In the genomic region with DNA sequence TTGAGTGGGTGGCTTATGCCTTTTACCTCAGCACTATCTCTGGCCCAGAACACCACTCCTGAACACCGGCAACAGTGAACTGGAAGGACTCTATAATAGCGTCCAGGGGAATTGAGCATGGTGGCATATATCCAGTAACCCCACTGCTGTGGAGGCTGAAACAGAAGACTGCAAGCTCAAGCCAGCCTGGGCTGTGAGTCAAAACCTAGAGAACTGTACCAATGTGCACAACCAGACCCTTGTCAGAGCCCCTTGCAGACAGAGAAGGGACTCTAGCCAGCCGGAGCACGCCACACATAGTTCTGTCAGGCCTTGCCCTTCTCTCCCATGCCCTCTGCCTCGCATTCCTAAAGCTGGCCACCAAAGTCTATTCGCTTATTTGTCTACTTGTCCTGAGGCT, we compare ENCODE assay signal across 14 mouse cellular contexts. TPM values are rescaled to one million over a fixed set of nuclear protein-coding genes. Genes with fewer than 3 reads are reported as not detected.
DNase-seq lines count a peak whose midpoint lies in the region; ATAC-seq lines count a peak whose summit lies in the region.
"Had no signal": no experiment of that assay in that cellular context is flagged by ENCODE, and none has a peak within 500 bp of the region (broad histone marks: within the 10 kb centered on the region; RNA-seq: fewer than 3 reads in every experiment).

No protein-coding gene starts in this region.

- peaks cover 59% of the 10 kb centered on the region for H3K4me1 ChIP-seq in heart, embryonic 10.5 days
- no peaks in the 10 kb centered on the region for H3K4me1 ChIP-seq in midbrain, embryonic 11.5 days (ENCODE audit: control insufficient read depth, insufficient read depth, low read length)
- H3K4me1 ChIP-seq in midbrain, embryonic 10.5 days = peaks cover 28% of the 10 kb centered on the region

- intact Hi-C loops in heart, postnatal 25 days (cut with DNase I) = no loop called here

- 77% methylated on average over 6 of the region's 6 CpGs for WGBS in heart, embryonic 10.5 days
- 89% methylated on average over 6 of the region's 6 CpGs for WGBS in midbrain, embryonic 11.5 days
- WGBS in midbrain, embryonic 10.5 days = 85% methylated on average over 6 of the region's 6 CpGs

- no peaks in the 10 kb centered on the region for H3K27me3 ChIP-seq in heart, embryonic 10.5 days (ENCODE audit: insufficient read depth, poor library complexity, severe bottlenecking)
- no peaks in the 10 kb centered on the region for H3K27me3 ChIP-seq in midbrain, embryonic 11.5 days (ENCODE audit: control insufficient read depth, insufficient read depth, low read length)
- no peaks in the 10 kb centered on the region for H3K27me3 ChIP-seq in midbrain, embryonic 10.5 days (ENCODE audit: low read depth, poor library complexity, severe bottlenecking)
- H3K27me3 ChIP-seq: kidney, embryonic 15.5 days; liver, embryonic 13.5 days had no signal

- ATAC-seq in midbrain, embryonic 11.5 days (ENCODE audit: low FRiP score) = no peak
- ATAC-seq: forebrain, embryonic 16.5 days had no signal

- peak overlapping the region; percentile 89; the same call in 1 of the 2 replicates for H3K27ac ChIP-seq in heart, embryonic 10.5 days
- no peak overlapping the region for H3K27ac ChIP-seq in midbrain, embryonic 11.5 days (ENCODE audit: low read depth, low read length)
- no peak overlapping the region for H3K27ac ChIP-seq in midbrain, embryonic 10.5 days (replicated peaks)
- H3K27ac ChIP-seq: heart, adult 2 months had no signal

- no peak overlapping the region for H3K4me3 ChIP-seq in heart, embryonic 10.5 days
- H3K4me3 ChIP-seq in midbrain, embryonic 11.5 days (ENCODE audit: low read depth, low read length) = no peak overlapping the region
- no peak overlapping the region for H3K4me3 ChIP-seq in midbrain, embryonic 10.5 days
- H3K4me3 ChIP-seq: heart, adult 2 months; kidney, embryonic 15.5 days; liver, embryonic 13.5 days; myocyte had no signal

- no peaks in the 10 kb centered on the region for H3K36me3 ChIP-seq in heart, embryonic 10.5 days
- no peaks in the 10 kb centered on the region for H3K36me3 ChIP-seq in midbrain, embryonic 11.5 days (ENCODE audit: control insufficient read depth, insufficient read depth, low read length)
- H3K36me3 ChIP-seq in midbrain, embryonic 10.5 days = no peaks in the 10 kb centered on the region
- H3K36me3 ChIP-seq: kidney, embryonic 15.5 days; liver, embryonic 13.5 days had no signal

- H3K9ac ChIP-seq in midbrain, embryonic 11.5 days (ENCODE audit: low read length) = no peak overlapping the region
- H3K9ac ChIP-seq: kidney, embryonic 15.5 days; liver, embryonic 13.5 days had no signal

- H3K9me3 ChIP-seq in heart, embryonic 10.5 days = no peaks in the 10 kb centered on the region
- H3K9me3 ChIP-seq in midbrain, embryonic 11.5 days (ENCODE audit: control insufficient read depth, low read length) = no peaks in the 10 kb centered on the region; the same call in 1 of the 2 replicates
- 0 out of 2 replicates have a peak, but pooled peaks cover 4% of the 10 kb centered on the region for H3K9me3 ChIP-seq in midbrain, embryonic 10.5 days (replicated peaks)
- H3K9me3 ChIP-seq: kidney, embryonic 15.5 days; liver, embryonic 13.5 days had no signal

- DNase-seq in adrenal gland, postnatal 14 days = peak; percentile 44
- DNase-seq in adrenal gland, adult 8-10 months = no peak
- no peak for DNase-seq in heart, embryonic 10.5 days (ENCODE audit: low spot score)
- DNase-seq in heart, postnatal 25 days (ENCODE audit: low spot score) = no peak
- DNase-seq in midbrain, embryonic 11.5 days (ENCODE audit: low spot score, missing footprints) = peak; percentile 75
- no peak for DNase-seq in midbrain, embryonic 10.5 days (ENCODE audit: low spot score)
- peak; percentile 71 for DNase-seq in skeletal muscle tissue, adult 2 months (ENCODE audit: low read depth, low spot score)
- no peak for DNase-seq in urinary bladder, postnatal 4 days (ENCODE audit: low spot score in 2 of 2)
- DNase-seq: heart, adult 2 months; liver, embryonic 13.5 days; thymus, postnatal 25 days had no signal

- no peak overlapping the region for H3K4me2 ChIP-seq in midbrain, embryonic 11.5 days
- H3K4me2 ChIP-seq: kidney, embryonic 15.5 days; liver, embryonic 13.5 days had no signal

RNA-seq across cellular contexts. Expression of a gene that starts 28.7 kb away (rescaled TPM):
- total RNA-seq in adrenal gland, postnatal 14 days (2021) = 7.1 and 8.7 TPM in 2 replicates
- total RNA-seq in adrenal gland, adult 8-10 months (2022) = 1 to 10 TPM; 4.8 to 8.3 (median 6.0) TPM
- polyA plus RNA-seq in heart, embryonic 10.5 days (2016; fragmentation: Nextera tagmentation; extraction: Ambion mirVana) = 30.6 and 33.1 TPM in 2 replicates
- total RNA-seq in heart, postnatal 25 days (2021) = 1 to 10 TPM; 3.1 to 3.4 TPM
- polyA plus RNA-seq in midbrain, embryonic 11.5 days (2014; fragmentation: Nextera tagmentation; extraction: Ambion mirVana) = 7.3 and 10.9 TPM in 2 replicates
- polyA plus RNA-seq in midbrain, embryonic 10.5 days (2016; fragmentation: Nextera tagmentation; extraction: Ambion mirVana) = 14.7 and 17.1 TPM in 2 replicates

Comparison
In these comparisons a context has a peak if more than half of its experiments do, and no peak if none do; other contexts are left out.
1. DNase-seq: peak in adrenal gland, postnatal 14 days (single experiment), midbrain, embryonic 11.5 days (single experiment) and skeletal muscle tissue, adult 2 months (single experiment); none in adrenal gland, adult 8-10 months (single experiment), heart, embryonic 10.5 days (single experiment), heart, postnatal 25 days (single experiment), midbrain, embryonic 10.5 days (single experiment) and urinary bladder, postnatal 4 days (0 of 2).